Mouse (Mus musculus) mesoderm, embryonic 11.5 days (tissue): ENCODE results near the gene Ppp1cc.

Source experiments
- DNase-seq: peaks from one replicate; pipeline ENCODE4 v3.0.0-alpha.2; 2012; ENCODE audit warnings: low read depth, low spot score

Gene Ppp1cc

GRCm38 (mm10) chr5:122157827-122158381 lies at the start of gene Ppp1cc:
Gene Ppp1cc (plus strand): TSS chr5:122158278.
- DNase-seq, result peak; percentile 98

GRCm38 (mm10) chr5:122109325-122110060 lies 48.6 kb upstream of the Ppp1cc start:
- DNase-seq, result no peak

- no peak for DNase-seq
These were observed 47.5 kb upstream of the Ppp1cc start for GRCm38 (mm10) chr5:122110625-122111024.

- no peak for DNase-seq
These were observed 46.8 kb upstream of the Ppp1cc start for GRCm38 (mm10) chr5:122111091-122111932.

- no peak for DNase-seq
These were observed 46.2 kb upstream of the Ppp1cc start for GRCm38 (mm10) chr5:122111933-122112248.

- no peak for DNase-seq
These were observed 44.6 kb upstream of the Ppp1cc start for GRCm38 (mm10) chr5:122113450-122113849.

- DNase-seq, result peak; percentile 73
These were observed 43.9 kb upstream of the Ppp1cc start for GRCm38 (mm10) chr5:122114176-122114575.

- DNase-seq, result no peak
These were observed 42.8 kb upstream of the Ppp1cc start for GRCm38 (mm10) chr5:122115266-122115763.

- no peak for DNase-seq
These were observed 41.8 kb upstream of the Ppp1cc start for GRCm38 (mm10) chr5:122116243-122116642.

GRCm38 (mm10) chr5:122125211-122125760 lies 32.8 kb upstream of the Ppp1cc start:
- DNase-seq, result no peak

GRCm38 (mm10) chr5:122129068-122129655 lies 28.9 kb upstream of the Ppp1cc start:
- DNase-seq, result peak; percentile 87

GRCm38 (mm10) chr5:122130341-122130998 lies 27.6 kb upstream of the Ppp1cc start:
- DNase-seq, result no peak

GRCm38 (mm10) chr5:122131076-122132051 lies 26.7 kb upstream of the Ppp1cc start:
- peak; percentile 87 for DNase-seq

GRCm38 (mm10) chr5:122132167-122133049 lies 25.7 kb upstream of the Ppp1cc start:
- no peak for DNase-seq

- no peak for DNase-seq
These were observed 25.1 kb upstream of the Ppp1cc start for GRCm38 (mm10) chr5:122133050-122133389.

GRCm38 (mm10) chr5:122134395-122135289 lies 23.4 kb upstream of the Ppp1cc start:
- no peak for DNase-seq

GRCm38 (mm10) chr5:122135290-122135882 lies 22.7 kb upstream of the Ppp1cc start:
- DNase-seq, result no peak
